Mouse (Mus musculus) heart, embryonic 10.5 days (tissue): ENCODE results near the gene Lrrc1. TPM values are rescaled to one million over a fixed set of nuclear protein-coding genes. Genes with fewer than 3 reads are reported as not detected.
A peak's percentile ranks its signal among the peaks of the same experiment; 100 is the strongest.

Experiments used
- DNase-seq: peaks from one replicate; pipeline ENCODE4 v3.0.0-alpha.2; 2017; ENCODE audit warnings: low spot score
- H3K27ac ChIP-seq: fragments of 300-500 bp; sonication (generic); 2 replicates; pipeline ENCODE4 v1.5.1; 2016; ENCODE audit warnings: mild to moderate bottlenecking
- H3K27me3 ChIP-seq: fragments of 300-500 bp; sonication (generic); 2 replicates; pipeline ENCODE4 v1.6.1; 2016; ENCODE audit warnings: mild to moderate bottlenecking; ENCODE audit not compliant: poor library complexity, insufficient read depth, severe bottlenecking
- H3K36me3 ChIP-seq: fragments of 300-500 bp; sonication (generic); 2 replicates; pipeline ENCODE4 v1.6.1; 2016; ENCODE audit warnings: mild to moderate bottlenecking, moderate library complexity
- H3K4me1 ChIP-seq: fragments of 300-500 bp; sonication (generic); 2 replicates; pipeline ENCODE4 v1.6.1; 2016; ENCODE audit warnings: mild to moderate bottlenecking
- H3K4me3 ChIP-seq: fragments of 300-500 bp; sonication (generic); 2 replicates; pipeline ENCODE4 v1.5.1; 2016; ENCODE audit warnings: mild to moderate bottlenecking, moderate library complexity
- H3K9me3 ChIP-seq: fragments of 300-500 bp; sonication (generic); 2 replicates; pipeline ENCODE4 v1.6.1; 2016; ENCODE audit warnings: mild to moderate bottlenecking, moderate library complexity
- WGBS: fragments of 180-500 bp; shearing (Covaris S2); methylation state at CpG from one replicate; pipeline ENCODE4 v1.1.7; 2016; 5-methylcytosine and 5-hydroxymethylcytosine counted together
- polyA plus RNA-seq: library from polyadenylated mRNA; unstranded; fragments of >200 nt; fragmentation: Nextera tagmentation; extraction: Ambion mirVana; gene quantifications from 2 replicates; pipeline ENCODE4 v1.2.1, GENCODE M21; 2016

Gene Lrrc1
- polyA plus RNA-seq, 1 experiment from 2014 or later = 13.5 TPM

- H3K36me3 ChIP-seq = no peaks in the 10 kb centered on the region
- no peak overlapping the region for H3K27ac ChIP-seq
- no peaks in the 10 kb centered on the region for H3K9me3 ChIP-seq
- DNase-seq = no peak
- no peaks in the 10 kb centered on the region for H3K27me3 ChIP-seq
- peaks cover 30% of the 10 kb centered on the region for H3K4me1 ChIP-seq
- WGBS = 85% methylated on average over 8 of the region's 8 CpGs
- no peak overlapping the region for H3K4me3 ChIP-seq
Observed at GRCm38 (mm10) chr9:77510574-77510973, 34.1 kb downstream of the Lrrc1 start.

- Histone ChIP-seq H3K4me3 (no peak overlapping the region), H3K9me3 (no peaks in the 10 kb centered on the region), H3K27me3 (no peaks in the 10 kb centered on the region), H3K27ac (no peak overlapping the region), H3K36me3 (no peaks in the 10 kb centered on the region), H3K4me1 (peaks cover 21% of the 10 kb centered on the region)
- WGBS = 73% methylated on average over 3 of the region's 3 CpGs
- no peak for DNase-seq
Observed at GRCm38 (mm10) chr9:77507743-77508394, 36.8 kb downstream of the Lrrc1 start.

DNA sequence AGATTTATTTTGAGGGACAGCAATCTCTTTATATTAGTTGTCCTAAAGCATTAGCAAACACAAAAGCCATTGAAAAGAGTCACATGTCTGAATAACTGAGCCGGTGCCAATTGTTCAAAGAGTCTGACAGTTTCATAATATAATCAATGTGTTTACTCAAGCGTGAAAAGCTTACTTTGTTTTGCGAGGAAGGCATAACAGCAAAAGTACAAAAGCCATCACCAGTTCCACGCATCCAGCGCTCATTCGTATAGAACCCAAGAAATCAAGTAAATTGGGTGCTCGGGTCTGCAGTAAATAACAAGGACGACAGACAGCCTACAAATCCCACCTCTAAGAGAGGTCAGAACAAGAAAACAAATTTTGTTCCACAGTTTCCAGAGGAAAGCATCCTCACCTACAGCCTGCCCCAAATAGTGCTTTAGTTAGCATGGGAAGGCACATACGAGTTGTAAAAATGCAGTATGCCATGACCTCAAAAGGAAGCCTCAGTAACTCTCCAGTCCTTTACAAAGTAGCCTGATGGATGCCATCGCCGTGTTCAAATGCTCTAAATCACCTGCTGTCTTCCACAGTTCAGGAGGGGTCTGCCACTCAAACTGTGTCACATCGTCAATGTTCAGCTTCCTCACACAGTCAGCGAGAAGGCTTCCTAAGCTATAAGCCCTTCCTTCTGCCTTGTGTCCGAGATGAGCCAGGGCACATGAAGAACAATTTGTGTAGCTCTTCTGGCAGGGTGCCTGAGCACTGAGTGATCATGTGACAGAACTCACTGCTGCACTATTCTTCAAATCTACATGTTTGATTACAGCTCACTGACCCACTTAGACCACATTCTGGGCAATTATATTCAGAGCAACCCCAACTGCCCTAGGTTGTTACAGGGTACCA, 41.9 kb downstream of the Lrrc1 start:
- WGBS = 71% methylated on average over 14 of the region's 14 CpGs
- Histone ChIP-seq H3K4me3 (no peak overlapping the region), H3K36me3 (no peaks in the 10 kb centered on the region), H3K27me3 (no peaks in the 10 kb centered on the region), H3K9me3 (no peaks in the 10 kb centered on the region), H3K4me1 (peaks cover 22% of the 10 kb centered on the region), H3K27ac (peak overlapping the region; percentile 52; the same call in 1 of the 2 replicates)
- no peak for DNase-seq

DNA sequence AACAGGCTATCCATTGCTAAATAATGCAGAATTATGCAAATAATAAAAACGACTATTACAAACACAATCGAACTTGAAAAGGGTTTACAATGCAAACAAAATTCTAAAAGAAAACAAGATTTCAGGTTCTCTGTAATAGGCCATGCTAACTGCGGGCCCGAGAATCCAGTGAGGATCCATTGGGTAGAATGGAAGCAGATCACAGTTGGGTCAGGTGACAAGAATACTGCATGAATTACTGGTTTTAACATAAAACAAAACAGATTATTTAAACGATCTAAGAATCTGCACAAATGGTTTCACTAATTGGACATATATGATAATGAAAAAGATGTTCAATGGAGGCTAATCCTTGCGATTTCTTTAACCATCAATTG, 42.5 kb downstream of the Lrrc1 start:
- Histone ChIP-seq H3K27ac (no peak overlapping the region), H3K36me3 (no peaks in the 10 kb centered on the region), H3K4me3 (no peak overlapping the region), H3K9me3 (no peaks in the 10 kb centered on the region), H3K4me1 (peaks cover 28% of the 10 kb centered on the region), H3K27me3 (no peaks in the 10 kb centered on the region)
- WGBS = 82% methylated on average over 6 of the region's 6 CpGs
- DNase-seq = no peak

DNA sequence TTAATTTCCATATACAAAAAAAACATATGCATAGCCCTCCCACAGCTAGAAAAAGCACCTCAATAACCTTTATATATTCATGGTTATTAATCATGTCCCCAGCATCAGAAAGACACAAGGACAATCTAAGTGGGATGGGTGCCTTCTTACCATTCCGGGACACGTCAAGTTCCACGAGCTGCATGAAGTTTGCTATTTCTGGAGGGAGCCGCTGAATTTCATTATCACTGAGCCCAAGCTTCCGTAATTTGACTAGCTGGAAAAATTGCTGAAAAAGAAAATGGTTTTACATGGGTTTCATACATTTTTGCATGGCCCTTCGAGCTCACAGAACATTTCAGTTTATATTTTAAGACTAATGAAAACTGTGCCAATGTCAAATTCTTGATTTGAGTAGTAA, 45.6 kb downstream of the Lrrc1 start:
- 79% methylated on average over 6 of the region's 6 CpGs for WGBS
- DNase-seq = no peak
- Histone ChIP-seq H3K4me1 (peaks cover 51% of the 10 kb centered on the region), H3K27me3 (no peaks in the 10 kb centered on the region), H3K9me3 (no peaks in the 10 kb centered on the region), H3K4me3 (no peak overlapping the region), H3K36me3 (no peaks in the 10 kb centered on the region), H3K27ac (no peak overlapping the region)

GRCm38 (mm10) chr9:77498406-77498805, 46.3 kb downstream of the Lrrc1 start:
- no peak overlapping the region for H3K4me3 ChIP-seq
- no peak overlapping the region for H3K27ac ChIP-seq
- no peak for DNase-seq
- H3K27me3 ChIP-seq = no peaks in the 10 kb centered on the region
- no peaks in the 10 kb centered on the region for H3K9me3 ChIP-seq
- 73% methylated on average over 3 of the region's 3 CpGs for WGBS
- no peaks in the 10 kb centered on the region for H3K36me3 ChIP-seq
- H3K4me1 ChIP-seq = peaks cover 45% of the 10 kb centered on the region

GRCm38 (mm10) chr9:77497173-77497572, 47.5 kb downstream of the Lrrc1 start:
- 30% methylated on average over 6 of the region's 6 CpGs for WGBS
- Histone ChIP-seq H3K27ac (peak overlapping the region; percentile 86), H3K27me3 (no peaks in the 10 kb centered on the region), H3K4me3 (no peak overlapping the region), H3K36me3 (0 out of 2 replicates have a peak, but pooled peaks cover 3% of the 10 kb centered on the region), H3K4me1 (peaks cover 36% of the 10 kb centered on the region), H3K9me3 (no peaks in the 10 kb centered on the region)
- no peak for DNase-seq

DNA sequence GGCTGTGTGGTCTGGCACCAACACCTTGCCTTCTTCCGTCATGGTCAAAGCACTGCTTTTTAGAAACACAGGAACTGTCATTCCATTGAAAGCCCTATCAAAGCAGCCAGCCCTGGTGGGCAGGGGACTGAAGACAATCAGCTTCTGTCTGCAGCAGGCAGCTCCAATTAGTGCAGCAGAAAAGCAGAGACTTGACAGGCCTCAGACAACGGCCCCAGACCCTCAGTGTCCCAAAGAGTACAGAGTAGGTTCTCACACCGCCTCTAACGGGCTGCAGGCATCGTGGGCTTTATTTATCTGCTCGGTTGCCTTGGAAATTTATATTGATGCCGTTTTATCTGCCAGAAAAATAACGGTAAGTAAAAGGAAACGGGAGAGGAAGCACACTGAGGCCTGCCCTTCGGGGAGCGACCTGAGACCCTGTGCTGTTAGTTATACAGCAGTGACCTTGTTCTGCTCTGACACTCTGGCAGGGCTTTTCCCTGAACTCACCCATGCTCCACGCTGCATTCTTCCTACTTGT, 48.1 kb downstream of the Lrrc1 start:
- DNase-seq = no peak
- Histone ChIP-seq H3K27me3 (no peaks in the 10 kb centered on the region), H3K4me1 (peaks cover 36% of the 10 kb centered on the region), H3K9me3 (no peaks in the 10 kb centered on the region), H3K27ac (peak overlapping the region; percentile 86), H3K4me3 (no peak overlapping the region), H3K36me3 (0 out of 2 replicates have a peak, but pooled peaks cover 3% of the 10 kb centered on the region)
- 27% methylated on average over 12 of the region's 12 CpGs for WGBS

- H3K4me3 ChIP-seq = no peak overlapping the region
- H3K9me3 ChIP-seq = no peaks in the 10 kb centered on the region
- H3K27ac ChIP-seq = no peak overlapping the region
- 74% methylated on average over 7 of the region's 7 CpGs for WGBS
- 0 out of 2 replicates have a peak, but pooled peaks cover 3% of the 10 kb centered on the region for H3K36me3 ChIP-seq
- DNase-seq = no peak
- peaks cover 36% of the 10 kb centered on the region for H3K4me1 ChIP-seq
- H3K27me3 ChIP-seq = no peaks in the 10 kb centered on the region
Observed at GRCm38 (mm10) chr9:77494307-77494706, 50.4 kb downstream of the Lrrc1 start.

DNA sequence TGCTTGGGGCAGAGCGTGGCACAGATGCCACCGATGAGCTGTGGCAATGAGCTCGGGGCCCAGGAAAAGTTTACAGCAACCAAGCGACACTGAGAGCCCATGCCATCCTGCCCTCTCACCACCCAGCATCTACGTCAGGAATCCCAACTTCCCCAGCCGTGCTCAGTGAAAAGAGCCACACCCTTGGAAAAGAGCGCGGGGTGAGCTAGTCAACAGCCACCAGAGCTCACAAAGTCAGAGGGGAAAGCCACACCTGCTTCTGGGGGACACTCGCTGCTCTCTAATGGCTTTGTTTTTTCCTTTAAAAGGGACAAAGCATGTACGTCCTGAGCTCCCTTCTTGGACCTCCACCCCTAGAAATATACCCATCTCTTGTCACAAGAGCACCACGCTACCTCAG, 56.1 kb downstream of the Lrrc1 start:
- no peaks in the 10 kb centered on the region for H3K9me3 ChIP-seq
- H3K27ac ChIP-seq = no peak overlapping the region
- no peak overlapping the region for H3K4me3 ChIP-seq
- 0 out of 2 replicates have a peak, but pooled peaks cover 3% of the 10 kb centered on the region for H3K36me3 ChIP-seq
- peaks cover 12% of the 10 kb centered on the region for H3K4me1 ChIP-seq
- WGBS = 86% methylated on average over 11 of the region's 11 CpGs
- DNase-seq = no peak
- no peaks in the 10 kb centered on the region for H3K27me3 ChIP-seq

DNA sequence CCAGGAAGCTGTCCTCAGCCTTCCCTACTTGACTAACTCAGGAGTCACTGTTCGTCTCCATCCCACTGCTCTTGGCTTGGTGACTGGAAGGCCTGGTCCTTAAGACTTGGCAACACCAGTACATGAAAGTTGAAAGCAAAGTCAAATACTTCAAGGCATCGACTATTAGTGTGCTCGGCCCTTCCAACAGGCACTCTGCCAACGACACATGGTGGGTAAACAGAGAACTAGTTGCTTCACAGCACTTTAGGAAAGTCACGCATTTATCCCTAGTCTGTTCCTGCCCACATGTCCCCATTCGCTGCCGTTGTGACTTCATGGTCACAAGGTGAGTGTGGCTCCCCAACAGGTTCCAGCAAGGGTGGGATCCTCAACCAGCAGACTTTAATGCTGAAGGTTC, 57.2 kb downstream of the Lrrc1 start:
- Histone ChIP-seq H3K4me1 (peaks cover 18% of the 10 kb centered on the region), H3K4me3 (no peak overlapping the region), H3K27me3 (no peaks in the 10 kb centered on the region), H3K36me3 (no peaks in the 10 kb centered on the region), H3K9me3 (no peaks in the 10 kb centered on the region), H3K27ac (no peak overlapping the region)
- DNase-seq = no peak
- WGBS = 81% methylated on average over 7 of the region's 7 CpGs

DNA sequence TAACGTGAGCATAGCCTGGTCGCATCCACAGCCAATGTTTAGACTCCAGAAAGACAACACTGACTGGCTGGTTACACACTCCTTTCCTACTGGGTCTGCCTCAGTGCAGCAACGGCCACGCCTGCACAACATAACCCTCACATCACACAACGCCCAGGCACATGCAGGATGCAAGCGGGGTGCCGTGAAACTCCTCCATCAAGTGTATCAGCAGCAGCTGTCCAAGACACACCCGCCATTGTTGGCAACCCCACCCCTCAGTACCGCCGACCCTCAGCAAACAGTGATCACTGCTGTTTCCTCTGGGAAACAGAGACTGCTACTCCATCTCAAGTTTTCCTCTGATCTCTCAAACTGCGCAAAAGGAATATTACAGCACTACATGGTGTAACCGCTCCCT, 58.8 kb downstream of the Lrrc1 start:
- H3K36me3 ChIP-seq = no peaks in the 10 kb centered on the region
- DNase-seq = no peak
- H3K4me3 ChIP-seq = no peak overlapping the region
- H3K27me3 ChIP-seq = no peaks in the 10 kb centered on the region
- 75% methylated on average over 12 of the region's 12 CpGs for WGBS
- peaks cover 31% of the 10 kb centered on the region for H3K4me1 ChIP-seq
- no peaks in the 10 kb centered on the region for H3K9me3 ChIP-seq
- no peak overlapping the region for H3K27ac ChIP-seq

GRCm38 (mm10) chr9:77484751-77485150, 59.9 kb downstream of the Lrrc1 start:
- no peaks in the 10 kb centered on the region for H3K27me3 ChIP-seq
- no peaks in the 10 kb centered on the region for H3K36me3 ChIP-seq
- no peak overlapping the region for H3K4me3 ChIP-seq
- H3K4me1 ChIP-seq = peaks cover 39% of the 10 kb centered on the region
- H3K27ac ChIP-seq = no peak overlapping the region
- DNase-seq = no peak
- 88% methylated on average over 10 of the region's 10 CpGs for WGBS
- no peaks in the 10 kb centered on the region for H3K9me3 ChIP-seq
